Mouse (Mus musculus) olfactory bulb, adult 2 months (tissue): Measurements from ENCODE around the gene Sost.

ENCODE experiments used
- CTCF ChIP-seq: fragments of 200-500 bp; IDR thresholded peaks from 2 replicates; pipeline ENCODE4 v1.5.1; 2012; ENCODE audit warnings: low read depth, mild to moderate bottlenecking, low read length, moderate library complexity; ENCODE audit not compliant: insufficient read depth
- POLR2A ChIP-seq: fragments of 200-500 bp; IDR thresholded peaks from 2 replicates; pipeline ENCODE4 v1.6.1; 2012; ENCODE audit warnings: mild to moderate bottlenecking, low read depth, low read length, moderate library complexity; ENCODE audit not compliant: insufficient read depth

- TF ChIP-seq CTCF (no peak), POLR2A (no peak)
Observed at GRCm38 (mm10) chr11:101992411-101992810, 25.6 kb upstream of the Sost start.
